Mouse (Mus musculus): ENCODE data around the gene Rgs3.

GRCm38 (mm10) chr4:62634840-62635239, 75.2 kb downstream of the Rgs3 start:
- TF ChIP-seq CTCF (IDR thresholded peaks at IDR 0.05; ENCODE audit: borderline replicate concordance, insufficient read depth, low read length): no peak
- TF ChIP-seq POLR2A (IDR thresholded peaks at IDR 0.05; ENCODE audit: low read depth, low read length): no peak
